Mouse (Mus musculus): Measurements from ENCODE around the gene Zbtb48. TPM values are rescaled to one million over a fixed set of nuclear protein-coding genes. Genes with fewer than 3 reads are reported as not detected.

The Zbtb48 gene
- polyA plus RNA-seq, 2 experiments = 6.4 to 10.7 TPM

GRCm38 (mm10) chr4:152002063-152002462 lies 25.4 kb downstream of the Zbtb48 start:
- Histone ChIP-seq H3K4me1 (replicated peaks; ENCODE audit: control insufficient read depth in 2 of 2, insufficient read depth in 2 of 2, low read length in 1 of 2) (peaks cover 8 to 9% of the 10 kb centered on the region in 2 experiments), H3K4me2 (ENCODE audit: low read depth) (no peak overlapping the region), H3K36me3 (replicated peaks; ENCODE audit: control insufficient read depth, insufficient read depth, low read depth) (no peaks in the 10 kb centered on the region), H3K9me3 (ENCODE audit: control insufficient read depth, low read length) (no peaks in the 10 kb centered on the region), H3K27me3 (ENCODE audit: control insufficient read depth, insufficient read depth, low read length) (peaks cover 4% of the 10 kb centered on the region), H3K9ac (replicated peaks) (no peak overlapping the region), H3K27ac (no peak overlapping the region), H3K4me3 (ENCODE audit: insufficient read depth in 1 of 2, low read depth in 2 of 2, low read length in 2 of 2) (no peak overlapping the region)
- 62% methylated on average over 3 of the region's 3 CpGs for WGBS (ENCODE audit: insufficient replicate concordance)
- DNase-seq (ENCODE audit: low read depth in 3 of 3, low spot score in 3 of 3) (no peak), ATAC-seq (ENCODE audit: insufficient read depth) (no peak)
- TF ChIP-seq EP300 (IDR thresholded peaks at IDR 0.05; ENCODE audit: low read depth) = no peak
- no peak for TF ChIP-seq CTCF (IDR thresholded peaks at IDR 0.05; ENCODE audit: low read depth)

DNA sequence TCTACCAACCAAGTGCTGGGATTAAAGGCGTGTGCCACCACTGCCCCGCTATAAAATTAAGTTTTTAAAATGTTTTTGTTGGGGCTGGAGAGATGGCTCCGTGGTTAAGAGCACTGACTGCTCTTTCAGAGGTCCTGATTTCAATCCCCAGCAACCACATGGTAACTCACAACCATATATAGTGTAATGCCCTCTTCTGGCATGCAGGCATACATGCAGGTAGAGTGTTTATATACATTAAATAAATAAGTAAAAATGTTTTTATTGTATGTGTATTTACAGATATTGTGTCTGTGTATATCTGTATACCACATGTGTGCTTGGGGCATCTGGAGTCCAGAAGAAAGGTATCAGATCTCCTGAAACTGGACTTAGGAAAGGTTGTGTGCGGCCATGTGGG lies 26.1 kb downstream of the Zbtb48 start:
- no peak overlapping the region for H3K4me3 ChIP-seq (ENCODE audit: insufficient read depth in 1 of 2, low read depth in 2 of 2, low read length in 2 of 2)
- H3K27me3 ChIP-seq (ENCODE audit: control insufficient read depth, insufficient read depth, low read length) = no peaks in the 10 kb centered on the region
- no peaks in the 10 kb centered on the region for H3K36me3 ChIP-seq (replicated peaks; ENCODE audit: control insufficient read depth, insufficient read depth, low read depth)
- DNase-seq (ENCODE audit: low read depth in 3 of 3, low spot score in 3 of 3) = no peak
- no peak for ATAC-seq (ENCODE audit: insufficient read depth)
- H3K4me2 ChIP-seq (ENCODE audit: low read depth) = no peak overlapping the region
- WGBS (ENCODE audit: insufficient replicate concordance) = 55% methylated on average over 4 of the region's 4 CpGs
- no peak overlapping the region for H3K9ac ChIP-seq (replicated peaks)
- no peak overlapping the region for H3K27ac ChIP-seq
- TF ChIP-seq EP300 (IDR thresholded peaks at IDR 0.05; ENCODE audit: low read depth) (no peak), CTCF (IDR thresholded peaks at IDR 0.05; ENCODE audit: low read depth) (no peak; the same call in 1 of the 2 replicates)
- H3K9me3 ChIP-seq (ENCODE audit: control insufficient read depth, low read length) = no peaks in the 10 kb centered on the region
- H3K4me1 ChIP-seq (replicated peaks; ENCODE audit: control insufficient read depth in 2 of 2, insufficient read depth in 2 of 2, low read length in 1 of 2) = peaks cover 9 to 10% of the 10 kb centered on the region in 2 experiments

GRCm38 (mm10) chr4:152000906-152001305 lies 26.6 kb downstream of the Zbtb48 start:
- H3K27ac ChIP-seq = no peak overlapping the region
- whole genome bisulfite sequencing (ENCODE audit: insufficient replicate concordance) = 50% methylated on average over 4 of the region's 4 CpGs
- no peak overlapping the region for H3K9ac ChIP-seq (replicated peaks)
- no peak overlapping the region for H3K4me3 ChIP-seq (ENCODE audit: insufficient read depth in 1 of 2, low read depth in 2 of 2, low read length in 2 of 2)
- no peak for TF ChIP-seq CTCF (IDR thresholded peaks at IDR 0.05; ENCODE audit: low read depth)
- TF ChIP-seq EP300 (IDR thresholded peaks at IDR 0.05; ENCODE audit: low read depth) = no peak
- no peak overlapping the region for H3K4me2 ChIP-seq (ENCODE audit: low read depth)
- H3K4me1 ChIP-seq (replicated peaks; ENCODE audit: control insufficient read depth in 2 of 2, insufficient read depth in 2 of 2, low read length in 1 of 2) = peaks cover 9 to 10% of the 10 kb centered on the region in 2 experiments
- no peaks in the 10 kb centered on the region for H3K9me3 ChIP-seq (ENCODE audit: control insufficient read depth, low read length)
- ATAC-seq (ENCODE audit: insufficient read depth) (no peak), DNase-seq (ENCODE audit: low read depth in 3 of 3, low spot score in 3 of 3) (no peak)
- H3K27me3 ChIP-seq (ENCODE audit: control insufficient read depth, insufficient read depth, low read length) = no peaks in the 10 kb centered on the region
- H3K36me3 ChIP-seq (replicated peaks; ENCODE audit: control insufficient read depth, insufficient read depth, low read depth) = no peaks in the 10 kb centered on the region

GRCm38 (mm10) chr4:151999481-151999880 lies 28.0 kb downstream of the Zbtb48 start:
- Histone ChIP-seq H3K4me2 (ENCODE audit: low read depth) (no peak overlapping the region), H3K36me3 (replicated peaks; ENCODE audit: control insufficient read depth, insufficient read depth, low read depth) (no peaks in the 10 kb centered on the region), H3K9ac (replicated peaks) (no peak overlapping the region), H3K9me3 (ENCODE audit: control insufficient read depth, low read length) (no peaks in the 10 kb centered on the region), H3K4me1 (replicated peaks; ENCODE audit: control insufficient read depth in 2 of 2, insufficient read depth in 2 of 2, low read length in 1 of 2) (peaks cover 11 to 12% of the 10 kb centered on the region in 2 experiments), H3K4me3 (ENCODE audit: insufficient read depth in 1 of 2, low read depth in 2 of 2, low read length in 2 of 2) (no peak overlapping the region), H3K27me3 (ENCODE audit: control insufficient read depth, insufficient read depth, low read length) (peaks cover 6% of the 10 kb centered on the region), H3K27ac (no peak overlapping the region)
- ATAC-seq (ENCODE audit: insufficient read depth) = no peak
- no peak for DNase-seq (ENCODE audit: low read depth in 3 of 3, low spot score in 3 of 3)
- 19% methylated on average over 3 of the region's 3 CpGs for WGBS (ENCODE audit: insufficient replicate concordance)
- TF ChIP-seq CTCF (IDR thresholded peaks at IDR 0.05; ENCODE audit: low read depth) (no peak), EP300 (IDR thresholded peaks at IDR 0.05; ENCODE audit: low read depth) (no peak)

- Histone ChIP-seq H3K4me2 (ENCODE audit: low read depth) (peak overlapping the region; percentile 85), H3K4me3 (ENCODE audit: insufficient read depth in 1 of 2, low read depth in 2 of 2, low read length in 2 of 2) (peak overlapping the region in 1 of 2 experiments; percentile 81; a peak in 2 of 4 replicates), H3K4me1 (replicated peaks; ENCODE audit: control insufficient read depth in 2 of 2, insufficient read depth in 2 of 2, low read length in 1 of 2) (peaks cover 14 to 19% of the 10 kb centered on the region in 2 experiments), H3K27ac (no peak overlapping the region), H3K36me3 (replicated peaks; ENCODE audit: control insufficient read depth, insufficient read depth, low read depth) (no peaks in the 10 kb centered on the region), H3K9me3 (ENCODE audit: control insufficient read depth, low read length) (no peaks in the 10 kb centered on the region), H3K27me3 (ENCODE audit: control insufficient read depth, insufficient read depth, low read length) (peaks cover 14% of the 10 kb centered on the region), H3K9ac (replicated peaks) (peak overlapping the region; percentile 97)
- no peak for ATAC-seq (ENCODE audit: insufficient read depth)
- DNase-seq (ENCODE audit: low read depth in 3 of 3, low spot score in 3 of 3) = no peak
- WGBS (ENCODE audit: insufficient replicate concordance) = 42% methylated on average over 3 of the region's 3 CpGs
- no peak for TF ChIP-seq EP300 (IDR thresholded peaks at IDR 0.05; ENCODE audit: low read depth)
- TF ChIP-seq CTCF (IDR thresholded peaks at IDR 0.05; ENCODE audit: low read depth) = no peak
These were observed 29.8 kb downstream of the Zbtb48 start for GRCm38 (mm10) chr4:151997701-151998100.

All from liver, embryonic 14.5 days (tissue).